Mouse (Mus musculus) CD4-positive, CD25-positive, alpha-beta regulatory T cell, adult 4 months (primary cell): ENCODE measurements at regions not wholly inside any gene's neighbourhood (a gene's known extent, or its start where the extent isn't known, plus 50 kb on each side); places are given as distances from the start of the nearest gene placed in this dataset.
A peak's percentile ranks its signal among the peaks of the same experiment; 100 is the strongest.

Experiments
- ATAC-seq: one replicate; pipeline ENCODE4 v1.8.0; 2017

DNA sequence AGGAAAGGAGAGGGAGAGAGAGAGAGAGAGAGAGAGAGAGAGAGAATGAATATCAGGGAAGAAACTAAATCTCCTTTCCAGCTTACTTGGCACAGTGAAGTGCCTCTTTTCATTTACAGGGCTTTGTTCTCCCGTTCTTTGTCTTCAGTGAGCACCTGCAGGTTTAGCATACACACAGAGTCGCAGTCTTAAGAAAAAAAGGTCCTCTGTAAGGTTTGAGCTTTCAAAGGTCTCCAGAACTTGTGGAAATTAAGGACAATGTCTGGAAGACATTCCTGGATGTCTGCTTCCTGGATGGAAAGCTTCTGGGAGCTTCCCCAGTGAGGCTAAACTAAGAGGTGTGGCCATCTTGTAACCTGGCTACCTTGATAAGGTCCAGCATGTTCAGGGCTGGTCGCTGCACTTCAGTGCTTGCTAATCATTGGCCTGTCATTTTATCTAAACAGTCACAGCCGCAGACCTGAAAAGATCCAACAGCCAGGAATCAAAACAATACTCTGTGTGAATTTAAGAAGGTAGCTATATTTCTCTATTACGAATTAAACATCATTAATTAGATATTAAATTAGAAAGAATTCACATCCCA, 113.1 kb upstream of the Ralgapa2 start:
- no peak for ATAC-seq

DNA sequence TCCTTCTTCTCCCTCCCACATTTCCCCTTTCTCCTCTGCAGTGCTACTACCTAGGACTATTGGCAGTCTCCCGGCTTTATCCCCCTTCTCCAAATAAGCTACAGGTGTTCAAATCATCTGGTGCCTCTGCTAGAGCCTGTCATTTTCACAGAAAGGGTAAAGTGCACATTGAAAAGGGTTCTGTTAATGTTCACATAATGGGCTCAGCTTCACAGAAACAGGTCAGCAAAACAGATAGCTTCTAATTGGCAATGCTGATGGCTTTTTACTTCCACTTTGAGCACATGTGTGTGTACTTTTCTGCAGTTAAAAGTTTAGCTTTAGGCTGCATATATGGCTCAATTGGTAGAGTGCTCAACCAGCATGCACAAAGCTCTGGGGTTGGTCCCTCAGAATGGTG, 114.4 kb upstream of the Ralgapa2 start:
- ATAC-seq = no peak

GRCm38 (mm10) chr2:146630179-146630578, 118.0 kb upstream of the Ralgapa2 start:
- ATAC-seq = no peak

DNA sequence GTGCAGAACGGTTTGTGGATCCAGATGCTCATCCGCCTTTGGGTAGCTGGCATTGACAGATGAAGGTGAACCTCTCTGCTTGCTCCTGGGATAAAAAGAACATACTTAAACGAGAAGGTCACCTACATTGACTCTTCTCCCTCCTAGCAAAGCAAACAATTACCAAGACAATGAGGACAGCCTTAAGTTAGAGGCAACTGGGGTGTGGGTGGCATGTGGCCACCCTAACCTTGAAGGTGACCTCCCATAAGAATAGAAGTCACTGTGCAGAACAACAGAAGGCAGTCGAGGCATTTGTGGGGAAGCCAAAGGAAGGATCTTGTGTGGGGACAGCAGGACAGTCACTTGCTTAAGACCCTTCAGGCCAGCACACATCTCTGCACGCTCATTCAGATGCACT, 119.0 kb upstream of the Ralgapa2 start:
- no peak for ATAC-seq

GRCm38 (mm10) chr2:146633329-146634070, 121.4 kb upstream of the Ralgapa2 start:
- peak; percentile 84 for ATAC-seq

GRCm38 (mm10) chr2:146637573-146637972, 125.4 kb upstream of the Ralgapa2 start:
- ATAC-seq = no peak

DNA sequence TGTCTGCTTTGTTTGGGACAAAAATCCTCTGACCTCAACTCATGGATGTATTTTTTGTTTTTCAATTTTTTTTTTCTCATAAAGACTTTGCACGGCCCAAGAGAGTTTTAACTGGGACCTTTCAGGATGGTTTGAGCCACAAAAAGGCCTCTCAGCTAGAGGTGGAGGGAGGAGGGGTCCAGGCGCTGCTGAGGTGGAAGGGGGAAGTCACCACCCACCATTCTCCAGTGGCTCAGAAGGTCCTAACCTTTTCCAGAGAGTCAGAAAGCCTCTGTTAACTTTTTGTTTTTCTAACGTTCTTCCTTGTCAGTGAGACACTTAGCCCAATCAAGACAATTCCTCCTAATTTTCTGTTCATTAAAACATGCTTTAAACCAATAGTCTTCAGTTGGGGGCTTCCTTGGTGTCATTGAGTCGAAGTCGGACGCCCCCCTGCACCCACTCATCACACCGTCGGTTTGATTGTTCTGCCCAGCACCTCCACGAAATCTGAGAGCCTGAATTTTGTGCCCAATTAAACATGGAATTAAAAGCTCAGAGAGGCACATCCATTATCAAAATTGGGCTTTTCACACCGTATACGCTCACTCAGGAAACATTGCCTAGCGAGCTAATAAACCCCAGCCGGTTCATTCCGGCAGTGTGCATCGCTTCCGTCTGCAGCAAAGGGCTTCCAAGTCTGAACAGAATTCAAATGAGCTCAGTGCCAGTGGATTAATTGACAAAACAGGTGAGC, 134.3 kb upstream of the Ralgapa2 start:
- ATAC-seq = no peak

DNA sequence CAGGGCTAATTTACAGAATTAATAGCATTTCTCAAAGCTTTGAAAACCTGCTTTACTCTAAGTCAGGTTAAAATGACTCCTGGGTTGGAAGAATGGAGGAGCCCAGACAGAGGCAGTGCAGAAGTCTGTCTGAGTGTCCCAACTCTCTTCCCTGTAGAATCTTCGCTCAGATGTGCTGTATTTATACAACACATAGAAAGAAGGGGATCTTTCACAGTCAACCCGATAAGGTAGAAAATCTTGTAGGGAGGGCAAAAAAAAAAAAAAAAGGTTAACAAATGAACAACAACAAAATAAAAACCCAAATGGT, 134.8 kb upstream of the Ralgapa2 start:
- no peak for ATAC-seq

GRCm38 (mm10) chr2:146661346-146661745, 149.2 kb upstream of the Ralgapa2 start:
- no peak for ATAC-seq

GRCm38 (mm10) chr2:146672761-146673160, 160.6 kb upstream of the Ralgapa2 start:
- no peak for ATAC-seq

- ATAC-seq = no peak
Measured at GRCm38 (mm10) chr2:146681979-146682378, 169.8 kb upstream of the Ralgapa2 start.

- no peak for ATAC-seq
Measured at GRCm38 (mm10) chr2:146685854-146686507, 169.7 kb upstream of the Kiz start.

DNA sequence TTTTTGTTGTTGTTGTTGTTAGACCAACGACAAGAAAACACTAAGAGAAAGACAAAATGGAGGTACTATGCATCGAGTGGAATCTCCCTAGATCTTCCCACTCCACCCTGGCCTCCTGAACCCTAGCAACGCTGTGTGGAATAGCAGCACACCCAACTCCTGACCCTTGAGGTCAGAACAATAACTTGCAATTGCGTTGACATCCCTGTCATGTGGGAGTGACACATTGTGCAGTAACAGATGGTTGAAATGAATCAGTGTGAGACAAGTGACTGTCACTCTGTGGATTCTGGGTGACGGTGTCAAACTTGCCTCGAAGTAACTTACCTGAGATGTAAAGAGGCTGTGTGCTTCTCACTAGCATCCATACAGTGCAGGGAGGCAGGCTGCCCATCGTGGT, 167.1 kb upstream of the Kiz start:
- no peak for ATAC-seq

DNA sequence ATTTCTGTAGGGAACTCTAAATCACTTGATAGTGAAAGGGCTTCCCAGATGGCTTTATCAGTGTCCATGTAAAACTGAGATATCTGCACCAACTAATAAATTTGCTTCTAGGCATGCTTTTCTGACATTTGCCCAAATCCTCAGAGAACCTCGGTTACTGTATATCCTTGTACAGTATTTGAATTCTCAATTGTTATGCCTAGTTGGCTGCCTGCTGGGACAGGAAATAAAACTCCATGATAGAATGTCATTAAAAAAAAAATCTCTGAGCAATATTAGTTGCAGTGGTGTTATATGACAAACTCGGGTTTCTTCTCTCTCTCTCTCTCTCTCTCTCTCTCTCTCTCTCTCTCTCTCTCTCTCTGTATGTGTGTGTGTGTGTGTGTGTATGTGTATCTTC, 162.2 kb upstream of the Kiz start:
- ATAC-seq = no peak

- ATAC-seq = no peak
Measured at GRCm38 (mm10) chr2:146694041-146694440, 161.6 kb upstream of the Kiz start.

DNA sequence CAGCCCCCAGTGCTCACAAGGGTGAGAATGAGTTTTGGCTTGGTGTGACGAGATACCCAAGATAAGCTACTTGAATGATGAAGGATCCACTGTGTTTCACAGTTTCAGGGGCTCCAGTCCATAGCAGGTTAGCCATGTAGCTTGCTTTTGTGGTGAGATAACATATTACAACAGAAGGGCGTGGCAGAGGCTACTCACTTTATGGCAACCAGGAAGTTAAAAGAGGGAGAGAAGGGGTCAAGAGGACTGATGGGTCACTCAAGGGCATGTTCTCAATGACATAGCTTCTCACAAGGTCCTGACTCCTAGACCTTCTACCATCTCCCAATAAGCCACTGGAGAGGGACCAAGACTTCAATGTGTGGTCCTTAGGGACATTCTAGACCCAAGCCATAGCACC, 159.4 kb upstream of the Kiz start:
- ATAC-seq = no peak

- ATAC-seq = no peak
Measured at GRCm38 (mm10) chr2:146696727-146697126, 158.9 kb upstream of the Kiz start.

DNA sequence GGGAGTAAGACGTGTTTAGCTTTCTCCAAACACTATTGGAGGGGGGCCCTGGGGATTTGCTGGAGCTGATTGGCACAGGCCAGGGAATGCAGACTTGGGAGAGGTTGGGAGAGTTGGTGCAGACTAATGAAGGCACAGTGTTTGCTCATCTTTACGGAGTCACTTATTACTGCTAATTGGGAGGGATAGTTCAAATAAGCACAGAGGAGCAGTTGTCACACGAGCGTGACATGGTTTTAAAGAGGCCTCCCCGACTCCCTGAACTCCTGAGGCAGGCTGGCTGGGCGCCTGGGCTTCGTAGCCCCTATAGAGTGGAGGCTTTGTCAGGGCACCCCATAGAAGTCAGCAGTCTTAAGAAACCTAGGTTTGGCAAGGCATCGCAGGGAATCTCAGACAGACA, 145.0 kb upstream of the Kiz start:
- no peak for ATAC-seq

DNA sequence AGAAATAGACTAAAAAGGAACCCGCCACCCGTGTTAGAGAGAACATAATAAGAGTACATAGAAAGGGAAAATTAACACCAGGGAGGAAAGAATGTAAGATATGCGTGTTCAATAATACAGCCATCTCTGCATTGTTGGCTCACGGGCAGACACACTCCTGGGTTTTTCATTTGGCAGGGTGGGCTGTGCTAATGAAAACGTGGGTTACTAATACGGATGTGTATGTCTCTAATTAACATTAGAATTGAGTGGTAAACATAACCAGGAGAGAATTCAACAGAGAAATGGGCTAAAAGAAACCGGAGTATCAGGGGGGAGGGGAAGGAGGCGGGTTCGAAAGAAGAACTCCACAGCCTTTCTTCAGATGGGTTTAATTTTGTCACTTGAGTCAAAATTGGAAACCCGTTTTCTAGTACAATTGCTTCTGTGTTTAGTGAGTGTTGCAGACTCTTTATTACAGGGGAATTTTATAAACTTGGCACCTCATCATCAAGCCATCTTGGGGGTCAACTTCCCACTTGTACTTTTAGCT, 134.4 kb upstream of the Kiz start:
- no peak for ATAC-seq

DNA sequence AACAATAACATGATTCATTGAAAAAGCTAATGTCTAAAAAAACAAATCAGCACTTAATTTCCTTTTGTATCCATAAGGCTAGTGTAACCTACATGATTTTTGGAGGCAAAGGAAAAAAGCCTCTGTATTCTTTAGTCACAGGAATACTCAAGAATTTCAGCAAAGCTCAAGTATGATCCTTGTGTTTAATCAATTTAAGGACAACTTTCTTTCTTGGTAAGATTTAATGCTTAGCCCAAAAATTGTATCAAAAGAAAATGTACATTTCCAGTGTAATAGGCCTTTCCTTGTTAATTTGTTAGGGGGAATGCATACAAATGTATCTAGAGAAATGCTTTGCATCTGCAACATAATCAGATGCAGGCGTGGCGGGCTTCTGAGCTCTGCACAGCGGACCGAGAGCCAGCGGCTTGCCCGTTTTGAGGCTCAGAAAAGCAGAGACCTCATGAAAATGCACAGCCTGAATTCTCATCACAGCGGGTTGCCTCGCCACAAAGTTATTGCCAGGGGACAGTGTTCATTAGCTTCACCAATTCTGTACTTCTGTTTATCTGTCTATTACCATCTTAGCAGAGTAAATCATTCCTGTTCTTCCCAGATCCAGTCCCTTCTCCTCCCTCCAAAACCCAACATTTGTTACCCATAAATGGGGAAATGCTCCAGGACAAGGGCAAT, 133.2 kb upstream of the Kiz start:
- ATAC-seq = no peak

- ATAC-seq = no peak
Measured at GRCm38 (mm10) chr2:146723172-146723571, 132.5 kb upstream of the Kiz start.

DNA sequence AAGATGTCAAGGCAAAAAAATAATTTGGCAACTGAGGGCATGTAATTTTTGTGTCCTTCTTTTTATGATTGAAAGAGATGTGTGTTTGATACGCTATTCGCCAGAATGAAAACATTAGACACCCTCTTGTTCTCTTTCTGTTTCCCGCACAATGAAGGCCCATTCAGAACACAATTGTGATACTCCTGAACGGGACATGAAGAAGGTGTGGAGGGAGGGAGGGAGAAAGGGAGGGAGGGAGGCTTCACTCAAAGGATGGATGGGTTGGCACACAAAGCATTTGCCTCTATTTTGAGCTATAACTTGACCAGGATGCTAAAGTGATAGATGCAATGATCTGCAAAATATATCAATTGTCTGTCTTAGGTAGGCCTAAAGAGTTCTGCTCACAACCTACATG, 132.0 kb upstream of the Kiz start:
- ATAC-seq = no peak

- no peak for ATAC-seq
Measured at GRCm38 (mm10) chr2:146724142-146724679, 131.5 kb upstream of the Kiz start.
